Mouse (Mus musculus) bone marrow macrophage, adult 2 months (primary cell): ENCODE measurements around the gene Pawr.

Experiments
- CTCF ChIP-seq: IDR thresholded peaks from 2 replicates; pipeline ENCODE4 v1.5.1; 2012; ENCODE audit warnings: low read depth, mild to moderate bottlenecking, low read length, moderate library complexity
- POLR2A ChIP-seq: IDR thresholded peaks from 2 replicates; pipeline ENCODE4 v1.6.1; 2012; ENCODE audit warnings: mild to moderate bottlenecking, low read depth, low read length, borderline replicate concordance

GRCm38 (mm10) chr10:108339872-108340271 lies 8.0 kb downstream of the Pawr start:
- TF ChIP-seq CTCF (no peak), POLR2A (no peak)
